Mouse (Mus musculus) limb, embryonic 11.5 days (tissue): ENCODE measurements at regions not wholly inside any gene's neighbourhood (a gene's known extent, or its start where the extent isn't known, plus 50 kb on each side); places are given as distances from the start of the nearest gene placed in this dataset.
"Not testable (repeated sequence)": the region's sequence is repeated elsewhere in the genome, so short reads cannot be mapped to it uniquely, and the experiment has no call there.

Experiments
- ATAC-seq: fragments of 200-750 bp; cut with Nextera tagmentation; 2 replicates; pipeline ENCODE4 v1.8.0; 2017; ENCODE audit warnings: low read depth; ENCODE audit not compliant: insufficient number of reproducible peaks, low FRiP score, low TSS enrichment
- DNase-seq: peaks from one replicate; pipeline ENCODE4 v3.0.0-alpha.2; 2015; ENCODE audit warnings: low spot score
- H3K27ac ChIP-seq: fragments of 300-500 bp; sonication (generic); replicated peaks from 2 replicates; pipeline ENCODE4 v1.5.1; 2014; ENCODE audit warnings: low read depth, mild to moderate bottlenecking, low read length
- H3K27me3 ChIP-seq: fragments of 300-500 bp; sonication (generic); 2 replicates; pipeline ENCODE4 v1.6.1; 2014; ENCODE audit warnings: mild to moderate bottlenecking, low read length, mixed read lengths; ENCODE audit not compliant: control insufficient read depth, insufficient read depth
- H3K36me3 ChIP-seq: fragments of 300-500 bp; sonication (generic); 2 replicates; pipeline ENCODE4 v1.6.1; 2014; ENCODE audit warnings: mild to moderate bottlenecking, low read length, moderate library complexity, mixed read lengths; ENCODE audit not compliant: control insufficient read depth, insufficient read depth
- H3K4me1 ChIP-seq: fragments of 300-500 bp; sonication (generic); 2 replicates; pipeline ENCODE4 v1.6.1; 2014; ENCODE audit warnings: low read length, mixed read lengths; ENCODE audit not compliant: control insufficient read depth, insufficient read depth
- H3K4me2 ChIP-seq: fragments of 300-500 bp; sonication (generic); 2 replicates; pipeline ENCODE4 v1.6.1; 2014; ENCODE audit warnings: low read depth, mild to moderate bottlenecking, moderate library complexity; ENCODE audit not compliant: severe bottlenecking
- H3K4me3 ChIP-seq: fragments of 300-500 bp; sonication (generic); 2 replicates; pipeline ENCODE4 v1.5.1; 2014; ENCODE audit warnings: low read depth, low read length
- H3K9ac ChIP-seq: fragments of 300-500 bp; sonication (generic); 2 replicates; pipeline ENCODE4 v1.6.1; 2014; ENCODE audit warnings: mild to moderate bottlenecking, low read length
- H3K9me3 ChIP-seq: fragments of 300-500 bp; sonication (generic); 2 replicates; pipeline ENCODE4 v1.6.1; 2016; ENCODE audit warnings: low read length; ENCODE audit not compliant: control insufficient read depth
- WGBS: fragments of 180-500 bp; shearing (Covaris S2); extraction: QIAGEN DNeasy Blood & Tissue Kit; methylation state at CpG from one replicate; pipeline ENCODE4 v1.1.7; 2014; 5-methylcytosine and 5-hydroxymethylcytosine counted together

DNA sequence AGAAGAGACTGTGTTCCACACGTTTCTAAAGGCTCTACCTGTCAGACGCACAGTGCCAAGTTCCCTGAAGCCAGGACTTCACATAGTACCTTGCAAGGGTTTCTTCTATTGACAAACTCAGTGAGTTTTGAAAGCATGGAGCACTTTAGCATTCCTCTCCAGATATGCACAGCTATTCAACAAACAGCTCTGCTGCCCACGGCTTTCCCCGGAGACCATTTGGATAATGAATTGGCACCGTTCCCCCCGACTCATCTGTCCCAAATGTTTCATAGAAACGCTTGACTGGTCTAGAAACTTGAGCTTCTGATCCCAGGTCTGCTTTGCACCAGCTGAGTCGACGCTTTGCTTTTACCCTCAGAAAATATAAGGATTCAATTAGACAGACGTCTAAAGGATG lies 162.2 kb upstream of the St6galnac5 start:
- no peak overlapping the region for H3K4me2 ChIP-seq
- ATAC-seq (no peak), DNase-seq (no peak)
- H3K4me3 ChIP-seq: no peak overlapping the region
- H3K36me3 ChIP-seq: no peaks in the 10 kb centered on the region
- no peaks in the 10 kb centered on the region for H3K4me1 ChIP-seq
- no peak overlapping the region for H3K9ac ChIP-seq
- H3K27ac ChIP-seq: no peak overlapping the region
- H3K9me3 ChIP-seq: no peaks in the 10 kb centered on the region
- H3K27me3 ChIP-seq: no peaks in the 10 kb centered on the region
- WGBS: 86% methylated on average over 10 of the region's 10 CpGs

DNA sequence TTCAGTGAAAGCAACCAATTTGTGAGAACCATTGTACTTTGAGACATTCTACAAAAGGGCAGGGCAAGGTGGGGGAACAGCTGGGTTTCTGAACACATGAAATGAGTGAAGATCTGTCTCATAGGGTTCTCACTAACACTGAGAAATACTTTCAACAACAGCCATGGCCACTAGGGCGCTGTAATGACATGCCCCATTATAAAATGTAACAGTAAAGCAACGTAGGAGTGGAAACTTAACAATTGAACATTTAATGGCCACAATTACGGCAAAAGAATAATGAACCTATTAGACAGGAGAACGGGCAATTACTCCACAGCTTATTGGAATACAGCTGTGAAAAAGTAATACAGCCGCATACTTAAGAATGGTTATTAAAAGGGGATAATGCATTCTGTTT lies 158.9 kb upstream of the St6galnac5 start:
- Histone ChIP-seq H3K4me2 (no peak overlapping the region), H3K27me3 (no peaks in the 10 kb centered on the region), H3K36me3 (no peaks in the 10 kb centered on the region), H3K9me3 (no peaks in the 10 kb centered on the region), H3K9ac (no peak overlapping the region), H3K27ac (no peak overlapping the region), H3K4me1 (no peaks in the 10 kb centered on the region), H3K4me3 (no peak overlapping the region)
- 78% methylated on average over 5 of the region's 5 CpGs for WGBS
- no peak for ATAC-seq
- DNase-seq: no peak

DNA sequence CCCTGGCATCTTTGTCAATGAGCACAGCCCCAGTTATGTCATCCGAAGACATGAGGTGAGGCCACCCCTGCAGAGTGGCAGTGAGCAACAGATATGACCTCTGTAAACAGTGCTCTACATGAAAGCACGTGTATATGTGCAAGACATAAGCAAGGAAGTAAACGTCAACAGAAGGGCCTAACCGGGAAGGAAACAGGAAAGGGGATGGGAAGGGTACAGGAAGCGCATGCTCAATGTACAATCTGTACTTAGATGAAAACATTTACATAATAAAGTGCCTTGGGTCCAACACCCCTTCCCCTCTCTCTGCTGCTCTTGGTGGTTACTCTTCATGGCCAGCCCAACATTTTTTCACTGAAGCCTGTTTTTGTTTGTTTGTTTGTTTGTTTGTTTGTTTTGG lies 143.3 kb upstream of the St6galnac5 start:
- ATAC-seq: no peak
- no peak overlapping the region for H3K27ac ChIP-seq
- 82% methylated on average over 5 of the region's 5 CpGs for WGBS
- H3K36me3 ChIP-seq: no peaks in the 10 kb centered on the region
- no peaks in the 10 kb centered on the region for H3K4me1 ChIP-seq
- no peak for DNase-seq
- no peaks in the 10 kb centered on the region for H3K9me3 ChIP-seq
- H3K4me3 ChIP-seq: no peak overlapping the region
- H3K9ac ChIP-seq: no peak overlapping the region
- H3K4me2 ChIP-seq: no peak overlapping the region
- H3K27me3 ChIP-seq: no peaks in the 10 kb centered on the region

DNA sequence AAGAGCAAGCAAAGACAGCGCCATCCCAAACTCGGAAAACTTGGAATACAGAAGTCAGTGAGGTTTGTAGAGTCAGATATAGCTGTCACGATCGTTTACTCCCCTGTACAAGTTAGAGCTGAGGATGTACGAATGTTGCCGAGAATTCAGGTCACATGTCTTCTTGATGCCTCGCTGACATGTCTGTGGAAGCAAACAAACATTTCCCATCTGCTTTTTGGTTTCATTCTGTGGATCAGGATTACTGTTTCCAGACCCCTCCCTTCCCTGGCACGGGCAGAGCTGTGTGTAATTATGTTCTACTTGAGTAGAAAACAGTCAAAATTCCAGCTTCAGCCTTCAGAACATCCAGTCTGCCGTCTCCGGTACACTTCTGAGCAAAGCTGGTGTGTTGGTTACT lies 139.9 kb upstream of the St6galnac5 start:
- ATAC-seq (no peak), DNase-seq (no peak)
- H3K9ac ChIP-seq: no peak overlapping the region
- H3K4me1 ChIP-seq: no peaks in the 10 kb centered on the region
- H3K36me3 ChIP-seq: no peaks in the 10 kb centered on the region
- H3K4me3 ChIP-seq: no peak overlapping the region
- no peak overlapping the region for H3K27ac ChIP-seq
- H3K4me2 ChIP-seq: no peak overlapping the region
- H3K9me3 ChIP-seq: no peaks in the 10 kb centered on the region
- 91% methylated on average over 10 of the region's 10 CpGs for WGBS
- no peaks in the 10 kb centered on the region for H3K27me3 ChIP-seq

DNA sequence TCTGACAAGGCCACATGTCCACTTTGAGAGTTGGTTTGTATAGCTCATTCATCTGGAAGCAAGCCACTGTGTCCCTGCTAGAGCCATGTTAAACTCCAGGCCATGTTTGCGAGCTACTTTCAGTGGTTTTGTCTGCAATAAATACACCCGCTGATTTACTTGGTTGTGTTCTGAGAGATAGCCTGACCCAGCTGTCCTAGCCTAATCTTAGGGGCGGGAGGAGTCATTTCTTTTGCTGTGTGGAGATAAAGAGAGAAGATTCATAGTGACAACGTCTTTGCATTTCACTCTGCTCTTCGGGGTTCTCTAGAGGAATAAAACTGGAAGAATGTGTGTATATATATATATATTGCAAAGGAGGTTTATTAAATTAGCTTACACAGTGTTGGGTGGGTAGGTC lies 137.1 kb upstream of the St6galnac5 start:
- no peaks in the 10 kb centered on the region for H3K27me3 ChIP-seq
- ATAC-seq (no peak), DNase-seq (no peak)
- no peaks in the 10 kb centered on the region for H3K9me3 ChIP-seq
- no peak overlapping the region for H3K9ac ChIP-seq
- H3K4me1 ChIP-seq: no peaks in the 10 kb centered on the region
- no peak overlapping the region for H3K27ac ChIP-seq
- H3K36me3 ChIP-seq: no peaks in the 10 kb centered on the region
- no peak overlapping the region for H3K4me3 ChIP-seq
- 82% methylated on average over 5 of the region's 5 CpGs for WGBS
- H3K4me2 ChIP-seq: no peak overlapping the region

DNA sequence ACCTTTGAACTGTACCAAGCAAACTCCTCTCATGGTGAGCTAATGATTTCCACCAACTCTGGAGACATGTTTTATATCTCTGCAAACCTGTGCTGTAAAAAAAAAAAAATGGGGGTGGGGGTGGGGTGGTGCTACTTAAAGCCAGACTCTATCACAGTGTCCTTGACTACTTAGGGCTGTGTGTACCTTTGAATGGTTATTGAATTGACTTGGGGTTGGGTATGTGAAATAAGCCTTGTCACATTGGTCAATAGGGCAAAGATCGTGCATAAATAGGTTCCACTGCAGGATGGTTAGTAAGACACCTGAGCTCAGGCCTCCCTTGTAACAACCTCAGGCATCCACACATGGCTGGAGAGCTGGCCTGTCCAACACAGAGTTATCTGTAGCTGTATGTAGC lies 136.6 kb upstream of the St6galnac5 start:
- no peak for ATAC-seq
- WGBS: 90% methylated on average over 1 of the region's 1 CpGs
- no peaks in the 10 kb centered on the region for H3K9me3 ChIP-seq
- H3K4me2 ChIP-seq: no peak overlapping the region
- H3K27me3 ChIP-seq: no peaks in the 10 kb centered on the region
- DNase-seq: no peak
- no peak overlapping the region for H3K27ac ChIP-seq
- H3K9ac ChIP-seq: no peak overlapping the region
- no peak overlapping the region for H3K4me3 ChIP-seq
- H3K4me1 ChIP-seq: no peaks in the 10 kb centered on the region
- H3K36me3 ChIP-seq: no peaks in the 10 kb centered on the region

DNA sequence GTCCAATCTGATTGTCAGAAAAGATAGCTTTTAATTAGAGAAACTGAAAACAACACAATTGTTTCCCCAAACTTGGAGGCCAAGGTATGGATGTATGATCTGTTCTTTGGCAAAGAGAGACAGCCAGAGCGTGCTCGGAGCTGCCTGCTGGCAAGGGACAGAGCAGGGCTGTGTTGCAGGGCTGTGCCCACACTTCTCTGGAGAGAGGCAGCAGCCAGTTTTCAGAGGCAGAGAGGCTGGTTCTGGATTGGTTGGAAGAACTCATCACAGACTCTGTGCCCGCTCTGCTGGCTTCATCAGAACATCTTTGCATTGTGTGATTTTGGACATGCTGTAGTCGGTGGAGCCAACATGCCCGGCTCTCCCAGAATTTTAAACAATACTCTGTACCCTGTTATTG lies 123.5 kb upstream of the St6galnac5 start:
- no peaks in the 10 kb centered on the region for H3K9me3 ChIP-seq
- 86% methylated on average over 5 of the region's 5 CpGs for WGBS
- H3K27me3 ChIP-seq: no peaks in the 10 kb centered on the region
- H3K4me3 ChIP-seq: no peak overlapping the region
- no peak overlapping the region for H3K27ac ChIP-seq
- ATAC-seq (no peak), DNase-seq (no peak)
- H3K9ac ChIP-seq: no peak overlapping the region
- H3K36me3 ChIP-seq: no peaks in the 10 kb centered on the region
- H3K4me2 ChIP-seq: no peak overlapping the region
- H3K4me1 ChIP-seq: no peaks in the 10 kb centered on the region

DNA sequence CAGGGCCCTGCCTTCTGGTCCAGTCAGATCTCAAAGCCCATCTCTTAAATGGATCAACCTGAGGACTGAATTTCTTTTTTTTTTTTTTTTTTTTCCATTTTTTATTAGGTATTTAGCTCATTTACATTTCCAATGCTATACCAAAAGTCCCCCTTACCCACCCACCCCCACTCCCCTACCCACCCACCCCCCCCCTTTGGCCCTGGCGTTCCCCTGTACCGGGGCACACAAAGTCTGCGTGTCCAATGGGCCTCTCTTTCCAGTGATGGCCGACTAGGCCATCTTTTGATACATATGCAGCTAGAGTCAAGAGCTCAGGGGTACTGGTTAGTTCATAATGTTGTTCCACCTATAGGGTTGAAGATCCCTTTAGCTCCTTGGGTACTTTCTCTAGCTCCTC lies 108.5 kb upstream of the St6galnac5 start:
- not testable (repeated sequence) for H3K27ac ChIP-seq, H3K4me1 ChIP-seq, DNase-seq, H3K4me2 ChIP-seq, H3K9me3 ChIP-seq, H3K4me3 ChIP-seq, H3K27me3 ChIP-seq, H3K36me3 ChIP-seq, H3K9ac ChIP-seq
- WGBS: 90% methylated on average over 4 of the region's 4 CpGs
- peak; percentile 76; the same call in 1 of the 2 replicates for ATAC-seq

DNA sequence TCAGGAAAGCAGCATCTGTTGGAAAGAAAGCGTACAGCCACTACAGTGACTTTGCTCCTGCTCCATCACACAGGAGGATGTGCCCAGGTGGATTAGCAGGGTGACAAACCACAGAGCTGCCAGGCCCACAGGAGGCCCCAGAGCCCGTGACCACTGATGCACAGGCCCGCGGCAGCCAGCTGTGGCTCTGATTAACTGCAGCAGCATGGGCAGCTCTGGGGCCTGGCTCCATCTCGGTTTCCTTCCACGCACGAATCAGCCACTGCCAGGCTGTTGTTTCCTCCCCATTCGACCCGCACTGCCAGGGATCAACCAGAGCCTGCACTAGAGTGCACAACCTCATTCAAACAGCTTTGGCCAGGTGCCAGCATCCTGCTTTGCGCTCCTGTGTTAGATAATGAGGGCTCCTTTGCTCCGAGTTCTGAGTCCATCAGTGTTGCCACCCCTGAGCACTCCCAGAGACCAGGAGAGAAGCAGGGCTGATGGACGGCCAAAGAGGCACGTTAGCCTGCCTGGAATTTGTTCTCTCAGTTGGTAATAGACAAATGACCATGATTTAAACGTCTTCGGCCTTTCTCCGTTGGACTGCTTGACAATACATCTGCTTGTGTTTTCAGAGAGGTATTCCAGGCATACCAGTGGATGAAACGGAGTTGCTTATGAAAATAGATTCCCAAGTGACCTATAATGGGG lies 103.2 kb upstream of the St6galnac5 start:
- H3K9ac ChIP-seq: no peak overlapping the region
- no peak overlapping the region for H3K4me3 ChIP-seq
- H3K9me3 ChIP-seq: no peaks in the 10 kb centered on the region
- H3K27me3 ChIP-seq: no peaks in the 10 kb centered on the region
- peak; percentile 68 for DNase-seq
- peak overlapping the region; percentile 52; the same call in 1 of the 2 replicates for H3K27ac ChIP-seq
- no peaks in the 10 kb centered on the region for H3K36me3 ChIP-seq
- peaks cover 15% of the 10 kb centered on the region for H3K4me1 ChIP-seq
- peak; percentile 59; the same call in 1 of the 2 replicates for ATAC-seq
- 34% methylated on average over 17 of the region's 17 CpGs for WGBS
- H3K4me2 ChIP-seq: peak overlapping the region; percentile 15; the same call in 1 of the 2 replicates
